Mouse (Mus musculus) testis, adult 2 months (tissue): ENCODE data around the gene Acoxl.

Source experiments
- CTCF ChIP-seq: fragments of 200-500 bp; IDR thresholded peaks from 2 replicates; pipeline ENCODE4 v1.5.1; 2012; ENCODE audit warnings: low read depth, mild to moderate bottlenecking, inconsistent platforms, low read length, moderate library complexity; ENCODE audit not compliant: control insufficient read depth, insufficient read depth, insufficient replicate concordance
- POLR2A ChIP-seq: fragments of 200-500 bp; IDR thresholded peaks from 2 replicates; pipeline ENCODE4 v1.6.1; 2012; ENCODE audit warnings: low read depth, mild to moderate bottlenecking, inconsistent platforms, low read length, moderate library complexity; ENCODE audit not compliant: control insufficient read depth

DNA sequence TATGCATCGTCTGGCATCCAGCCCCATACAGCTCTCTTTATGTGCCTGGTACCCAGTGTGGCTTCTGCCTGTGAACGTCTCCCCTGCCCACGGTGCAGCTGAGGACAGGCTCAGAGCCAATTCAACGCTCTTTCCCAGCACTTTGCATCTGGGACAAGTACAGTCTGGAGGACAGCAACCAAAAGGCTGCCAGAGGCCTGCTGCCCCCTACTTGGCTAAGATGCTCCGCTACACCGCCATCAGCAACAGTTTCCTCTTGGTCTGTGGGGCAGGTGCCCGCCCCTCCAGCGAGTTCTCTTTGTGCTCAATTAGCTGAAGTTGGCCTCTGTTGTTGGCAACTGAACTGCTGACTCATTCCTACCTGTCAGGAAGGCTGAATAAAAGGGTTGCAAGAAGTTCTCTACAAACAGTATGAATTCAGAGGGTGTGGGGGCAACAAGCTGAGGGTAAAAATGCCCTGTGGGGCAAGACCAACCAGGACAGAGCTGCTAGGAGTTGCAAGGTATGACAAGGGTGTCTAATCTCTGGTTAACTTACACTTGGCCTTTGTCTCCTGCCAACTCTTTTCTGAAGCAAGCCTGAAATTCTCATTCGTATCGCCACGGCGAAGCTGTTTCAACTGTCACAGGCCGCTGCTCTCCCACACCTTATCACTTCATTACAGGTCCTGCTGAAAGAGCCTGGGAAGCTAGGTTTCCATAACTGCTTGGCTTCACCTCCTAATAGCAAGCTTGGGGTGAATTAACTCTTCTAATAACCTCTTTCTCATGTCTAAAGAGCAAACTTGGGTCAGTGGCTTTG is 328.1 kb downstream of the Acoxl start:
- TF ChIP-seq CTCF (no peak), POLR2A (no peak)
